Mouse (Mus musculus) urinary bladder, adult 18-20 months (tissue): Measurements from ENCODE around the gene Obox1.
"Not testable (repeated sequence)": the region's sequence is repeated elsewhere in the genome, so short reads cannot be mapped to it uniquely, and the experiment has no call there.

Experiments
- DNase-seq, 2 experiments: peaks; one replicate each; pipeline ENCODE4 v3.0.0; 2022; ENCODE audit warnings: low spot score in 2 of 2, mixed read lengths in 2 of 2

The Obox1 gene

DNA sequence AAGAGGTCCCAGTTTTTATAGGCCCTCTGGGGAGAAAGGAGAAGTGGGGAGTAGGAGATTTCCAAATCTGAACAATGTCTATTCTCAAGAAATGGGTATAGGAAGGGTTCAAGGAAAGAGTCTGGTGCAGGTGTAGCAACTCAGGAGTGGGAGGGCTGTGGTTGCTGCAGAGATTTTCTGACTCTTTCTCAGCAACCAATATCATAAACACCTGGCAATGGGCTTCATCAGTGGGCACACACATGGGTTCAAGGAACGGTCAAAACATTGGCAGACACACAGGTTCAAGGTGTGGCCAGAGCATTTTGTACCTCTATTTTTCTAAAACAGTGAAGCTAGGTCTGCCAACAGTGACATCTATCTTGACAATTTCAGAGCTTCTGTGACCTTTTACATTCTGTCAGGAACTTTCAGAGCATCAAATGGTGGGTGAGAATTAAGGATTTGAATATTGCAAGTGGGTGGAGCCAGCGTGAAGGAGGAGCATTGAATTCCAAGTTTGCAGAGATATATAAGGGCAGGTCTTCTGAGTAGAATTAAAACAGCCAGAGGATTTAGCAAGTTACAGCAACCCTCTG lies at the start of gene Obox1, which contains the start of gene Obox2:
TSS of gene Obox1 (plus strand) at position 528 of the 578 bp plus-strand sequence.
TSS of gene Obox2 (plus strand) at position 301 of the 578 bp plus-strand sequence.
- not testable (repeated sequence) for DNase-seq

DNA sequence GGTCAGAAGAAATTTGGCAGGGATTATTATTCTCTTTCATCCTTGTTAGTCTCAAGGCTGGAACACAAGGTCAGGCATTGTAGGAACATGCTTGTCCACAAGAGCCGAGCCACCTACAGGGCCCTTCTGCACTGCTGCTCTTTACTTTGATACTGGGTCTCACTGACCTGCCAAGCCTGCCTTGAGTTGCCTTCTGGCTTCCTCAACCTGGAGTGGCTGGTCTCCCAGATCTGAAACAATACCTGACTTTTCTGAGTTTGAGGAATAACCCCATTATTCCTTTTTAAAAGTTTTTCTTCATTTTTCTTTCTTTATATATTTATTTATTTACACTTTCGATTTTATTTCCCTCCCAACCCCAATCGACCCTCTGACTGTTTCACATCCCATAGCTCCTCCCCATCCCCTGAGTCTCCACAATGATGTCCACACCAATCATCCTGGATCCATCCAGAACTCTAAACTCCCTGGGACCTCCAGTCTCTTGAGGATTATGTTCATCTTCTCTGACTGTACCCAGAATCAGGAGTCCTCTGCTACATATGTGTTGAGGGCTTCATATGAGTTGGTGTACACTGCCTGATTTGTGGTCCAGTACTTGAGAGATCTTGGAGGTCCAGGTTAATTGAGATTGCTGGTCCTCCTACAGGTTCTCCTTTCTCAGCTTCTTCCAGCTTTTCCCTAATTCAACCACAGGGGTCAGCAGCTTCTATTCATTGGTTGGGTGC lies 10.6 kb downstream of the Obox1 start:
- not testable (repeated sequence) for DNase-seq

DNA sequence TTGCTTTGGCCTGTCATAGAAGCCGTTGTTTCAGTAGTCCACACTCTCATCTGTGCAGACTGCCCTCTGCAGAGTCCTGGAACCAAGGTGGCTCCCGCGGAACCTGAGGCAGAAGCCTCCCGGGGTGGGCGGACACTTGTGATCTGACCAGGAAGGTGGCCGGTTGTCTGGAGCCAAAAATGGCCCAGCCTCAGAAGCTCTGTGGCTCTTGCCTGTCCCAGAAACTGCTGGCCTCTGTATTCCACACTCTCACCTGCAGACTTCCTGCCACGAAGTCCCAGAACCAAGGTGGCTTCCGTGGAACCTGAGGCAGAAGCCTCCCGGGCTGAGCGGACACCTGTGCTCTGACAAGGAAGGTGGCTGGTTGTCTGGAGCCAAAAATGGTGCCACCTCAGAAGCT lies 18.1 kb downstream of the Obox1 start:
- not testable (repeated sequence) for DNase-seq

DNA sequence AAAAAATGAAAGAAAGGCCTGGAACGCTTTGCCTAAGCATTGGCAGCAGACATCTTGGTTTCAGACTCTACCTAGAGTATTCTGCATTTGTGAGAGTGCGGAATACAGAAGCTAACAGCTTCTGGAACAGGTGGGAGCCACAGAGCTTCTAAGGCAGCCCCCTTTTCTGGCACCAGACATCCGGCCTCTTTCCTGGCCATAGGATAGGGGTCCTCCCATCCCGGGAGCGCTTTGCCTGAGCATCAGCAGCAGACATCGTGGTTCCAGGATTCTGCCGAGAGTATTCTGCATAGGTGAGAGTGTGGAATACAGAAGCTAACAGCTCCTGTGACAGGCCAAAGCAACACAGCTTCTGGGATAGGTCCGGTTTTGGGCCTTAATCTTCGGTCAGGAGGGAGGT lies 29.3 kb downstream of the Obox1 start:
- DNase-seq: not testable (repeated sequence)

DNA sequence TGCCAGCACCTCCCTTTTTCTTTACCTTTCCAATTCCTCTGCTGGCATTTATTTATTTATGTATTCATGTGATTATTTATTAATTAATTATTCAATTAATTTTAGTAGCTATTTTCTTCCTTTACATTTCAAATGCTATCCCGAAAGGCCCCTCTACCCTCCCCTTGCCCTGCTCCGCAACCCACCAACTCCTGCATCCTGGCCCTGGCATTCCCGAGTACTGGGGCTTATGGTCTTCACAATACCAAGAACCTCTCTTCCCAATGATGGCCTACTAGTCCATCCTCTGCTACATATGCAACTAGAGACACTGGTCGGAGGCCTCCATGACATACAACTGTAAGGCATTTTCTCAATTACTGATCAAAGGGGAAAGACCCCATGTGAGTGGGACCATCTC lies 36.8 kb downstream of the Obox1 start:
- not testable (repeated sequence) for DNase-seq

DNA sequence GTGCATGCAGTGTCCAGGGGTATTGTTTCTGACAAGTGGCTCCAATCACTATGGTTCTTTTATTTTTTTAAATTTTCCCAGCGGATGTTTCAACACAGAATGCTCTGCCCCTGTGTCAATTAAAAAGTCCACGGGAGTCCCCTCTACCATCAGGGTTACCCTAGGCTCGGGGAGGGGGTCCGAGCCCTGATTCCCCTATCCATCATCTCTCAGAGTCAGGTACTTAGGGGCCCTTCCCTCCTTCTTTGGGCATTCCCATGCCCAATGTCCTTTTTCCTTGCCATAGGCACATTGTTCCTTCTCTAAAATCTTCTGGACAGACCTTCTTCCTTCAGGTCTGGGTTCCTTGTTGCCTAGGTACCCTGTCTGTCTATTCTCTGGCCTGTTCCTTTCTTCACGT lies 120.7 kb downstream of the Obox1 start:
- not testable (repeated sequence) for DNase-seq
